In genomic region chr14:50970822-50971221, GRCm38 (mm10) we compare ENCODE assay signal across 31 mouse cellular contexts. TPM values are rescaled to one million over a fixed set of nuclear protein-coding genes. Genes with fewer than 3 reads are reported as not detected.
DNase-seq lines count a peak whose midpoint lies in the region; ATAC-seq and TF ChIP-seq lines count a peak whose summit lies in the region.
"Had no signal": no experiment of that assay in that cellular context is flagged by ENCODE, and none has a peak within 500 bp of the region (broad histone marks: within the 10 kb centered on the region; RNA-seq: fewer than 3 reads in every experiment).

No protein-coding gene starts in this region.

- WGBS in intestine, postnatal 0 days: 52% methylated on average over 1 of the region's 1 CpGs
- 82% methylated on average over 1 of the region's 1 CpGs for WGBS in forebrain, embryonic 16.5 days

- no peak for DNase-seq in left cerebral cortex, adult 2 months (ENCODE audit: extremely low spot score in 1 of 2, low spot score in 2 of 2)
- DNase-seq in left cerebral cortex, adult 8-10 months (ENCODE audit: low spot score in 2 of 2): no peak
- DNase-seq in brain, adult 2 months (ENCODE audit: low read depth, low spot score): peak; percentile 10
- no peak for DNase-seq in left cerebral cortex, adult 11 months (ENCODE audit: low spot score)
- DNase-seq: adrenal gland, postnatal 25 days; B cell, adult 2 months; cerebellum, adult 11 months; embryo, embryonic 11 days; gastrocnemius, adult 2 months; heart, postnatal 10 days; kidney, adult 18-20 months; lung, adult 18-20 months; lung, postnatal 14 days; right cerebral cortex, postnatal 14 days; thymus, postnatal 25 days had no signal

- H3K36me3 ChIP-seq in intestine, postnatal 0 days (ENCODE audit: control insufficient read depth, insufficient read depth): no peaks in the 10 kb centered on the region
- H3K36me3 ChIP-seq in forebrain, embryonic 16.5 days (ENCODE audit: control insufficient read depth, insufficient read depth): no peaks in the 10 kb centered on the region
- H3K36me3 ChIP-seq: heart, embryonic 10.5 days; hindbrain, embryonic 12.5 days; limb, embryonic 13.5 days; liver, embryonic 12.5 days; midbrain, embryonic 15.5 days; neural tube, embryonic 15.5 days had no signal

- no peaks in the 10 kb centered on the region for H3K27me3 ChIP-seq in intestine, postnatal 0 days (replicated peaks; ENCODE audit: control insufficient read depth, insufficient read depth, low read length)
- no peaks in the 10 kb centered on the region for H3K27me3 ChIP-seq in forebrain, embryonic 16.5 days (replicated peaks; ENCODE audit: control insufficient read depth, insufficient read depth, low read length)
- H3K27me3 ChIP-seq: CH12.LX; forebrain, embryonic 13.5 days; hindbrain, embryonic 12.5 days; limb, embryonic 13.5 days; liver, embryonic 12.5 days; midbrain, embryonic 15.5 days; neural tube, embryonic 15.5 days had no signal

- H3K4me3 ChIP-seq in left cerebral cortex, adult 2 months: no peak overlapping the region
- no peak overlapping the region for H3K4me3 ChIP-seq in intestine, postnatal 0 days (ENCODE audit: low read depth, low read length)
- H3K4me3 ChIP-seq in forebrain, embryonic 16.5 days (replicated peaks; ENCODE audit: low read length): no peak overlapping the region
- H3K4me3 ChIP-seq: forebrain, embryonic 13.5 days; gastrocnemius, adult 2 months; heart, embryonic 10.5 days; hindbrain, embryonic 12.5 days; limb, embryonic 13.5 days; liver, embryonic 12.5 days; midbrain, embryonic 15.5 days; myocyte; neural tube, embryonic 15.5 days had no signal

- no peaks in the 10 kb centered on the region for H3K4me1 ChIP-seq in intestine, postnatal 0 days (replicated peaks; ENCODE audit: control insufficient read depth, insufficient read depth, low read length)
- H3K4me1 ChIP-seq in forebrain, embryonic 16.5 days (replicated peaks; ENCODE audit: control insufficient read depth, insufficient read depth, low read length): peaks cover 6% of the 10 kb centered on the region; the same call in 1 of the 2 replicates
- H3K4me1 ChIP-seq: limb, embryonic 13.5 days; neural tube, embryonic 15.5 days had no signal

- TF ChIP-seq CTCF in left cerebral cortex, adult 2 months (IDR thresholded peaks at IDR 0.05): no peak
- TF ChIP-seq CTCF in intestine, postnatal 0 days (IDR thresholded peaks at IDR 0.05; ENCODE audit: low read depth): no peak

- peak; percentile 50 for ATAC-seq in megakaryocyte progenitor cell, adult 5-6 weeks (replicated peaks; ENCODE audit: poor library complexity)
- ATAC-seq in intestine, postnatal 0 days: no peak
- ATAC-seq in forebrain, embryonic 16.5 days: no peak
- ATAC-seq: forebrain, embryonic 13.5 days; liver, embryonic 12.5 days; midbrain, embryonic 15.5 days had no signal

- intact Hi-C loops in left cerebral cortex, adult 2 months (cut with DNase I): no loop called here

- H3K9ac ChIP-seq in intestine, postnatal 0 days (ENCODE audit: low read depth, low read length): no peak overlapping the region; the same call in 1 of the 2 replicates
- H3K9ac ChIP-seq in forebrain, embryonic 16.5 days (replicated peaks; ENCODE audit: low read depth, low read length): no peak overlapping the region
- H3K9ac ChIP-seq: forebrain, embryonic 13.5 days; hindbrain, embryonic 12.5 days; limb, embryonic 13.5 days; liver, embryonic 12.5 days; midbrain, embryonic 15.5 days; neural tube, embryonic 15.5 days had no signal

- no peaks in the 10 kb centered on the region for H3K9me3 ChIP-seq in intestine, postnatal 0 days (ENCODE audit: control insufficient read depth)
- H3K9me3 ChIP-seq in forebrain, embryonic 16.5 days (ENCODE audit: control insufficient read depth, low read length): no peaks in the 10 kb centered on the region
- H3K9me3 ChIP-seq: forebrain, embryonic 13.5 days; heart, embryonic 10.5 days; hindbrain, embryonic 12.5 days; limb, embryonic 13.5 days; liver, embryonic 12.5 days; midbrain, embryonic 15.5 days; neural tube, embryonic 15.5 days had no signal

- H3K4me2 ChIP-seq in intestine, postnatal 0 days (replicated peaks; ENCODE audit: low read depth): no peak overlapping the region
- no peak overlapping the region for H3K4me2 ChIP-seq in forebrain, embryonic 16.5 days (ENCODE audit: low read length)
- H3K4me2 ChIP-seq: forebrain, embryonic 13.5 days; hindbrain, embryonic 12.5 days; limb, embryonic 13.5 days; liver, embryonic 12.5 days; midbrain, embryonic 15.5 days; neural tube, embryonic 15.5 days had no signal

- peak overlapping the region; percentile 44; the same call in 1 of the 2 replicates for H3K27ac ChIP-seq in left cerebral cortex, adult 2 months
- H3K27ac ChIP-seq in intestine, postnatal 0 days (ENCODE audit: low read depth, low read length): no peak overlapping the region
- no peak overlapping the region for H3K27ac ChIP-seq in forebrain, embryonic 16.5 days (ENCODE audit: low read length)
- H3K27ac ChIP-seq: forebrain, embryonic 13.5 days; gastrocnemius, adult 2 months; hindbrain, embryonic 12.5 days; kidney, postnatal 0 days; limb, embryonic 13.5 days; liver, embryonic 12.5 days; midbrain, embryonic 15.5 days; neural tube, embryonic 15.5 days had no signal

RNA-seq across cellular contexts. Expression of gene Pnp2, which starts 15.0 kb away (rescaled TPM):
- under 1 TPM; 0.81 to 0.84 TPM for total RNA-seq in left cerebral cortex, adult 2 months (2021)
- 1 to 10 TPM; 1.2 to 2.0 (median 1.4) TPM for total RNA-seq in left cerebral cortex, adult 8-10 months (2022)
- 11.0 and 16.1 TPM in 2 replicates for total RNA-seq in megakaryocyte progenitor cell, adult 5-6 weeks (2015)
- total RNA-seq in megakaryocyte progenitor cell, adult 5-6 weeks (2017): 6.0 and 8.1 TPM in 2 replicates
- polyA plus RNA-seq in intestine, postnatal 0 days (2015; fragmentation: Nextera tagmentation; extraction: Ambion mirVana): 32.3 and 32.5 TPM in 2 replicates
- polyA plus RNA-seq in forebrain, embryonic 16.5 days (2015; fragmentation: Nextera tagmentation; extraction: Ambion mirVana): 0.47 and 0.63 TPM in 2 replicates
- polyA plus RNA-seq: forebrain, embryonic 13.5 days; heart, embryonic 10.5 days had no signal

RNA-seq across cellular contexts. Expression of gene Gm49342, which starts 26.5 kb away (rescaled TPM):
- total RNA-seq in left cerebral cortex, adult 2 months (2021): 1 to 10 TPM; 8.4 to 9.2 TPM
- 10 to 100 TPM in 1 of 4 experiments, 1 to 10 TPM in 3; 6.5 to 18.1 (median 8.9) TPM for total RNA-seq in left cerebral cortex, adult 8-10 months (2022)
- 24.4 TPM in 1 of 2 replicates, not detected in the other for total RNA-seq in megakaryocyte progenitor cell, adult 5-6 weeks (2015)
- total RNA-seq in megakaryocyte progenitor cell, adult 5-6 weeks (2017): 144 and 168 TPM in 2 replicates
- not detected in 2 replicates for polyA plus RNA-seq in intestine, postnatal 0 days (2015; fragmentation: Nextera tagmentation; extraction: Ambion mirVana)
- 3.2 TPM in 1 of 2 replicates, not detected in the other for polyA plus RNA-seq in forebrain, embryonic 16.5 days (2015; fragmentation: Nextera tagmentation; extraction: Ambion mirVana)
- polyA plus RNA-seq: embryonic facial prominence, embryonic 14.5 days; forebrain, embryonic 13.5 days; heart, embryonic 10.5 days; hindbrain, embryonic 12.5 days; kidney, postnatal 0 days; limb, embryonic 13.5 days; liver, embryonic 12.5 days; midbrain, embryonic 15.5 days; neural tube, embryonic 15.5 days had no signal

RNA-seq across cellular contexts. Expression of gene Rnase10, which starts 36.7 kb away (rescaled TPM):
- not detected for total RNA-seq in left cerebral cortex, adult 2 months (2021)
- total RNA-seq in left cerebral cortex, adult 8-10 months (2022): under 1 TPM in 1 of 4 experiments, not detected in 3; 0.23 TPM
- 0.78 and 3.3 TPM in 2 replicates for total RNA-seq in megakaryocyte progenitor cell, adult 5-6 weeks (2015)
- total RNA-seq in megakaryocyte progenitor cell, adult 5-6 weeks (2017): 0.64 and 5.2 TPM in 2 replicates
- 0.16 and 0.29 TPM in 2 replicates for polyA plus RNA-seq in intestine, postnatal 0 days (2015; fragmentation: Nextera tagmentation; extraction: Ambion mirVana)
- polyA plus RNA-seq in forebrain, embryonic 16.5 days (2015; fragmentation: Nextera tagmentation; extraction: Ambion mirVana): not detected in 2 replicates
- total RNA-seq: CH12.LX; gastrocnemius, adult 2 months; gastrocnemius, postnatal 4 days; megakaryocyte-erythroid progenitor cell, adult 5-6 weeks had no signal
- polyA plus RNA-seq: forebrain, embryonic 13.5 days; hindbrain, embryonic 12.5 days; limb, embryonic 13.5 days; midbrain, embryonic 15.5 days; neural tube, embryonic 15.5 days had no signal

RNA-seq across cellular contexts. Expression of gene Pnp, which starts 39.9 kb away (rescaled TPM):
- 10 to 100 TPM; 11.7 to 13.3 TPM for total RNA-seq in left cerebral cortex, adult 2 months (2021)
- 10 to 100 TPM; 10.4 to 17.7 (median 16.6) TPM for total RNA-seq in left cerebral cortex, adult 8-10 months (2022)
- total RNA-seq in megakaryocyte progenitor cell, adult 5-6 weeks (2015): 388 TPM in 2 replicates
- 201 and 203 TPM in 2 replicates for total RNA-seq in megakaryocyte progenitor cell, adult 5-6 weeks (2017)
- 138 and 143 TPM in 2 replicates for polyA plus RNA-seq in intestine, postnatal 0 days (2015; fragmentation: Nextera tagmentation; extraction: Ambion mirVana)
- 15.8 and 17.2 TPM in 2 replicates for polyA plus RNA-seq in forebrain, embryonic 16.5 days (2015; fragmentation: Nextera tagmentation; extraction: Ambion mirVana)

RNA-seq across cellular contexts. Expression of gene Pip4p1, which starts 40.2 kb away (rescaled TPM):
- 10 to 100 TPM; 95.6 to 98.2 TPM for total RNA-seq in left cerebral cortex, adult 2 months (2021)
- 100 to 1,000 TPM in 3 of 4 experiments, 10 to 100 TPM in 1; 92.6 to 121 (median 109) TPM for total RNA-seq in left cerebral cortex, adult 8-10 months (2022)
- total RNA-seq in megakaryocyte progenitor cell, adult 5-6 weeks (2015): 47.0 and 58.0 TPM in 2 replicates
- 10.4 and 17.9 TPM in 2 replicates for total RNA-seq in megakaryocyte progenitor cell, adult 5-6 weeks (2017)
- polyA plus RNA-seq in intestine, postnatal 0 days (2015; fragmentation: Nextera tagmentation; extraction: Ambion mirVana): 51.2 and 51.4 TPM in 2 replicates
- 100 and 101 TPM in 2 replicates for polyA plus RNA-seq in forebrain, embryonic 16.5 days (2015; fragmentation: Nextera tagmentation; extraction: Ambion mirVana)
